Mouse (Mus musculus) c-Kit-negative CD71-positive TER-119-positive erythroid progenitor cells, embryonic 14.5 days (primary cell): ENCODE results near the gene Isy1.
"Not testable (repeated sequence)": the region's sequence is repeated elsewhere in the genome, so short reads cannot be mapped to it uniquely, and the experiment has no call there.

Source experiments
- DNase-seq: peaks from one replicate; pipeline ENCODE4 v3.0.0-alpha.2; 2013; ENCODE audit warnings: low read depth, low spot score

The Isy1 gene

DNA sequence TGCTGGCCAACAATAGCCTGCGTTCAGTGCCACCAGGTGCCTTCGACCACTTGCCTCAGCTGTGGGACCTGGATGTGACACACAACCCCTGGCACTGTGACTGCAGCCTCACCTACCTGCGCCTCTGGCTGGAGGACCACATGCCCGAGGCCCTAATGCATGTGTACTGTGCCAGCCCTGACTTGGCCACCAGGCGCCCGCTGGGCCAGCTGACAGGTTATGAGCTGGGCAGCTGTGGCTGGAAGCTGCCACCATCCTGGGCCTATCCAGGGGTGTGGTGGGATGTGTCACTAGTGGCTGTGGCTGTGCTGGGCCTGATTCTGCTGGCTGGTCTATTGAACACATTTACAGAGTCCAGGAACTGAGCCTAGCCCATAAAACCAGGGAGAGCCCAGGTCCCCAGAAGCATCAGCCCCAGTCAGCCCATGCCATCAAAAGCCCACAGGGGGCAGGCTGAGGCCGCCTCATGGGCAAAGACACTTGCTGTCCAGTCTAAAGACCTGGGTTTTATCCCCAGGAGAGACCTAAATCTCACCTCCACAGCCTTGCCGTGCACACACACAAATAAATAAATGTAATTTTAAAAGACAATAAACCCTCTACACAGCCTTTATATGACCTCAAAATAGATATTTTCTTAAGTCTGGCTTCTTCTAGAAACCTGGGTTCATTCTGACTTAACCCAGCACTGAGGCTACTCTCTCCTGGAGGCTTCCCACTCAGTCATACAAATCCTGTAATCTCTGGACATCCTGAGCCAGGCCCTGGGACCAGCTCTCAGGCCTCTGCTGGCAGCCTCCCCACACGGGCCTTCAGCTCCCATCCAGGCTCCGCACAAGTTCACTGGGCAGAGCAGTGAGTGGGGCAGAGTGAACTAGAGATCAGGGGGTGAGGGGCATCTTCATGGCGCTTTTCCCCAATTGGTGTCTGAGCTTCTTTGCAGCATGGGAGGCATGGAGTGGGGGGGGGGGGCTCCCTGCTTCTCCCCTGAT lies 59.1 kb downstream of the Isy1 start:
- DNase-seq: no peak

GRCm38 (mm10) chr6:87778294-87779173 lies 60.1 kb downstream of the Isy1 start:
- no peak for DNase-seq

GRCm38 (mm10) chr6:87777842-87778241 lies 60.8 kb downstream of the Isy1 start, which contains the start of gene Gp9:
Gp9 (plus strand) TSS chr6:87778072.
- DNase-seq: no peak

DNA sequence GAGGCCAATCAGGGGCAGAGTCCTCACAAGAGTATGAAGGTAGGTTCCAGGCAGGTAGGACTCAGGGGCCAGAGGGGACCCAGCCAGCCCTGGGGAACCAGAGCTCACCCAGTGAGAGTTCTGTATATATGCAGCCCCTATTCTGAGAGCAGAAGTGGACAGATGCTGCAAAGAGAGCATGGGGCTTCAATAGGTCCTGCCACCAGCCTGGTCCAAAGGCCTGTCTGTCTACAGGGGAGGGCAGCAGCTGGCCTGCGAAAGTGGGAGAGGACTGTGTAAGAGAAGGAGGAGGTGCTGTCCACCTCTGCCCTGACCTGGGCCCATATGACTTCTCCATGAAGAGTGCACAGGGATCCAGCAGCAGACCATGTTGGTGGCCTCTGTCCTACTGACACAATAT lies 61.9 kb downstream of the Isy1 start:
- DNase-seq: no peak

- DNase-seq: peak; percentile 91
These were observed 62.9 kb downstream of the Isy1 start for GRCm38 (mm10) chr6:87775588-87776245.

DNA sequence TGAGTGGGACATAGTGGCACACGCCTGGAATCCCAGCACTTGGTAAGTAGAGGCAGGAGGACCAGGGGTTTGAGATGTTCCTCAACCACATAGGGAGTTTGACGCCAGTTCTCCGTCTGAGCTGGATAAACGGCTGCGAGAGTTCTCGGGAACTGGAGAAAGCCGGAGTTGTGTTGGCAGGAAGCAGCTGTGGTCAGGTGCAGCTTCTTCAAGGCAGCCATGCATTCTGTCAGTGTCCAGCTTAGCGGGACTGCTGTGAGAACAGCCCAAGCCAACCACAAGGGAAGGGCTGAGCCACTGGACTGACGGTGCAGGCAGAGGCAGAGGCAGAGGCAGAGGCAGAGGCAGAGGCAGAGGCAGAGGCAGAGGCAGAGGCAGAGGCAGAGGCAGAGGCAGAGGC lies 63.7 kb downstream of the Isy1 start:
- no peak for DNase-seq

GRCm38 (mm10) chr6:87774466-87774865 lies 64.1 kb downstream of the Isy1 start:
- DNase-seq: no peak

GRCm38 (mm10) chr6:87770626-87771025 lies 68.0 kb downstream of the Isy1 start:
- DNase-seq: no peak

DNA sequence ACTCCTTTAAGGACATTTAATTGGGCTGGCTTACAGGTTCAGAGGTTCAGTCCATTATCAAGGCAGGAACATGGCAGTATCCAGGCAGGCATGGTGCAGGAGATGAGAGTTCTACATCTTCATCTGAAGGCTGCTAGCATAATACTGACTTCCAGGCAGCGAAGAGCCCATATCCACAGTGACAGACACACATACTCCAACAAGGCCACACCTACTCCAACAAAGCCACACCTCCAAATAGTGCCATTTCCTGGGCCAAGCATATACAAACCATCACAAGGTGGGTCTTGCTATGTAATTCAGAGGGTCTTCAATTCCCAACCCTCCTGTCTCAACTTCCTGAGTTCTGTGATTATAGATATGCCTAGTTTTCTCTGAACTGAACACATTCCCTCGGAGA lies 74.3 kb downstream of the Isy1 start:
- DNase-seq: not testable (repeated sequence)
